Mouse (Mus musculus) neural tube, embryonic 14.5 days (tissue): ENCODE measurements around the gene Card6. TPM values are rescaled to one million over a fixed set of nuclear protein-coding genes. Genes with fewer than 3 reads are reported as not detected.
A peak's percentile ranks its signal among the peaks of the same experiment; 100 is the strongest.

Experiments used
- ATAC-seq: fragments of 200-750 bp; cut with Nextera tagmentation; 2 replicates; pipeline ENCODE4 v1.8.0; 2017; ENCODE audit warnings: low read depth, mild to moderate bottlenecking, moderate TSS enrichment, moderate library complexity
- H3K27ac ChIP-seq: fragments of 300-500 bp; sonication (generic); 2 replicates; pipeline ENCODE4 v1.5.1; 2014; ENCODE audit warnings: low read depth, mild to moderate bottlenecking, control low read depth, low read length, moderate library complexity, mixed read lengths
- H3K27me3 ChIP-seq: fragments of 300-500 bp; sonication (generic); 2 replicates; pipeline ENCODE4 v1.6.1; 2014; ENCODE audit warnings: low read length; ENCODE audit not compliant: control insufficient read depth, insufficient read depth
- H3K36me3 ChIP-seq: fragments of 300-500 bp; sonication (generic); 2 replicates; pipeline ENCODE4 v1.6.1; 2014; ENCODE audit warnings: low read length, mixed read lengths; ENCODE audit not compliant: control insufficient read depth, insufficient read depth
- H3K4me1 ChIP-seq: fragments of 300-500 bp; sonication (generic); 2 replicates; pipeline ENCODE4 v1.6.1; 2014; ENCODE audit warnings: low read length; ENCODE audit not compliant: control insufficient read depth, insufficient read depth
- H3K4me2 ChIP-seq: fragments of 300-500 bp; sonication (generic); 2 replicates; pipeline ENCODE4 v1.6.1; 2014; ENCODE audit warnings: mild to moderate bottlenecking, low read depth, low read length, control low read depth
- H3K4me3 ChIP-seq: fragments of 300-500 bp; sonication (generic); 2 replicates; pipeline ENCODE4 v1.5.1; 2014; ENCODE audit warnings: low read depth, low read length, control low read depth, mixed read lengths
- H3K9ac ChIP-seq: fragments of 300-500 bp; sonication (generic); replicated peaks from 2 replicates; pipeline ENCODE4 v1.6.1; 2014; ENCODE audit warnings: low read depth, mild to moderate bottlenecking, control low read depth, low read length, mixed read lengths
- H3K9me3 ChIP-seq: fragments of 300-500 bp; sonication (generic); 2 replicates; pipeline ENCODE4 v1.6.1; 2016; ENCODE audit warnings: low read length; ENCODE audit not compliant: control insufficient read depth
- WGBS: fragments of 180-500 bp; shearing (Covaris S2); extraction: QIAGEN DNeasy Blood & Tissue Kit; methylation state at CpG from one replicate; pipeline ENCODE4 v1.1.7; 2014; 5-methylcytosine and 5-hydroxymethylcytosine counted together
- polyA plus RNA-seq: library from polyadenylated mRNA; unstranded; fragments of >200 nt; fragmentation: Nextera tagmentation; extraction: Ambion mirVana; gene quantifications from 2 replicates; pipeline ENCODE4 v1.2.1, GENCODE M21; 2014

The Card6 gene
- polyA plus RNA-seq, 1 experiment from 2014 or later: 0.55 TPM

DNA sequence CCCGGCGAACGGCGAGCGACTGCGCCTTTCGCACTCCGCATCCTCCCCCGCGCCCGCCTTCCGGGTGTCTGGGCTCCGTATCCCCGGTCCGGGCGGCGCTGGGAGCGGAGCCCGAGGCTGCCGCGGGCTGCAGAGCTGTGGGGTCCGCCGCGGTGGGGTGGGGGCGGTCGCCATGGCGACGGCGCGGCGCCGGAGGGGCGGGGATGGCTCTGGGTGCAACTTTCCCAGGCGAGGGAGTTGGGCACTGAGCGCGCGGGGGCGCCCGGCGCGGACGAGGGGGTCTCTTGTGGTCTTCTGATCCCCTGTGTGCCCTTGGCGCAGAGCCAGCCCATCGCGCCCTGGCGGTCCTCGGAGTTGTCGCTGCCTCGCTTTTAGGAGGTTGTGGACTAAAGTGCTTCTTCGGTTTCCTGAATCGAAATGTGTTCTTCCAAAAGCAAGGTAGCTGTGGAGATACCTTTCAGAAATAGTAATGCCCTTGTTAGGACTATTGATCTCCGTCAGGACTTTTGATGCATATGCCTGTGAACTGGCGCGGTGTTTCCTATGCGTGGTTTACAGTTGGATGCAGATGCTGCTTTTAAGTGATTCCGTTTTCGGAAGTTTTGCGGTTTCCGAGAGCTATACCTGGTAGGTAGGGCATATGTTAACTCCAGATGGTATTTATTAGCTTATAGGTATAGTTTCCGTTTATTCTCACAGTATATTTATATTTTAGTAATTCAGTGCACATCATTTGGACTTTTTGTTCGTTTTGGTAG, 35.9 kb upstream of the Card6 start:
- H3K4me1 ChIP-seq: peaks cover 9% of the 10 kb centered on the region
- H3K27me3 ChIP-seq: no peaks in the 10 kb centered on the region
- H3K9ac ChIP-seq: peak overlapping the region; percentile 83
- peak overlapping the region; percentile 81 for H3K4me3 ChIP-seq
- 2% methylated on average over 58 of the region's 61 CpGs for WGBS
- H3K27ac ChIP-seq: peak overlapping the region; percentile 90
- peak; percentile 94 for ATAC-seq
- no peaks in the 10 kb centered on the region for H3K9me3 ChIP-seq
- no peaks in the 10 kb centered on the region for H3K36me3 ChIP-seq
- H3K4me2 ChIP-seq: peak overlapping the region; percentile 69

DNA sequence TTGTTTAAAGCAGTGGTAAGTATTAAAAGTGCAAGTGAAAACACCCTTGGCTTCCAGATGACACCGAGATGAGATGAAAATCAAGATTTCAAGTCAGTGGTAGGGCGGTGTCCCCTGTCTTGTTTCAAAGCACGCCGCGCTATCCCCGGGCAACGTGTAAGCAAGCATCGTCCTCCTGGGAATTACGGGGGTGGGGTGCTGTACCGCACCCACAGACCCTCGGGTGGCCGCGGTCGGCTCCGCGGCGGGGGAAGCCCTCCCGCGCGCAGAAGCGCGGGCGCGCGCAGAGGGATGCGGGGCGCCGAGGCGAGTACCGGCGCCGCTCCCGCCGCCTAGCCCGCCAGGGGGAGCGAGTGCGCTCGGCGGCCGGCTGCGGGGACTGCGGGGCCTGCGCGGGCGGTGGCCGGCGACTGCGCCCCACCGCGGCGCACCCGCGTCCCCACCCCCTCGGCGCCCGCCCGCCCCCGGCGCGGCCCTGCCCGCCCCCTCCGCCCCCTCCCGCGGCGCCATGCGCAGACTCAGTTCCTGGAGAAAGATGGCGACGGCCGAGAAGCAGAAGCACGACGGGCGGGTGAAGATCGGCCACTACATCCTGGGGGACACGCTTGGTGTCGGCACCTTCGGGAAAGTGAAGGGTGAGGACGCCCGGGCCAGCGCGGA, 35.2 kb upstream of the Card6 start, which contains the start of gene Prkaa1:
Gene Prkaa1 (plus strand): TSS at position 501 of the 660 bp plus-strand sequence.
- peak within 1 kb of the TSS; percentile 69 for H3K4me2 ChIP-seq
- peaks cover 9% of the 10 kb centered on the region for H3K4me1 ChIP-seq
- no peaks in the 10 kb centered on the region for H3K9me3 ChIP-seq
- no peaks in the 10 kb centered on the region for H3K27me3 ChIP-seq
- ATAC-seq: peak; percentile 92
- peak within 1 kb of the TSS; percentile 83 for H3K9ac ChIP-seq
- H3K36me3 ChIP-seq: no peaks in the 10 kb centered on the region
- H3K4me3 ChIP-seq: peak within 1 kb of the TSS; percentile 81
- H3K27ac ChIP-seq: peak within 1 kb of the TSS; percentile 90
- WGBS: under 1% methylated on average over 61 of the region's 80 CpGs

GRCm38 (mm10) chr15:5142714-5143113, 34.4 kb upstream of the Card6 start:
- H3K4me1 ChIP-seq: peaks cover 9% of the 10 kb centered on the region
- ATAC-seq: no peak
- H3K4me2 ChIP-seq: no peak overlapping the region
- no peaks in the 10 kb centered on the region for H3K9me3 ChIP-seq
- no peak overlapping the region for H3K9ac ChIP-seq
- WGBS: 81% methylated on average over 5 of the region's 5 CpGs
- no peaks in the 10 kb centered on the region for H3K36me3 ChIP-seq
- H3K27me3 ChIP-seq: no peaks in the 10 kb centered on the region
- no peak overlapping the region for H3K27ac ChIP-seq
- no peak overlapping the region for H3K4me3 ChIP-seq

- H3K4me3 ChIP-seq: no peak overlapping the region
- H3K27ac ChIP-seq: no peak overlapping the region
- ATAC-seq: no peak
- peaks cover 9% of the 10 kb centered on the region for H3K4me1 ChIP-seq
- H3K27me3 ChIP-seq: no peaks in the 10 kb centered on the region
- H3K4me2 ChIP-seq: no peak overlapping the region
- no peak overlapping the region for H3K9ac ChIP-seq
- H3K9me3 ChIP-seq: no peaks in the 10 kb centered on the region
- no peaks in the 10 kb centered on the region for H3K36me3 ChIP-seq
- 66% methylated on average over 5 of the region's 5 CpGs for WGBS
Measured at GRCm38 (mm10) chr15:5142047-5142446, 33.7 kb upstream of the Card6 start.

GRCm38 (mm10) chr15:5140357-5140756, 32.0 kb upstream of the Card6 start:
- H3K9me3 ChIP-seq: no peaks in the 10 kb centered on the region
- H3K4me1 ChIP-seq: peaks cover 9% of the 10 kb centered on the region
- no peak overlapping the region for H3K4me3 ChIP-seq
- H3K27ac ChIP-seq: no peak overlapping the region
- no peak overlapping the region for H3K9ac ChIP-seq
- no peak overlapping the region for H3K4me2 ChIP-seq
- no peak for ATAC-seq
- no peaks in the 10 kb centered on the region for H3K27me3 ChIP-seq
- no peaks in the 10 kb centered on the region for H3K36me3 ChIP-seq

DNA sequence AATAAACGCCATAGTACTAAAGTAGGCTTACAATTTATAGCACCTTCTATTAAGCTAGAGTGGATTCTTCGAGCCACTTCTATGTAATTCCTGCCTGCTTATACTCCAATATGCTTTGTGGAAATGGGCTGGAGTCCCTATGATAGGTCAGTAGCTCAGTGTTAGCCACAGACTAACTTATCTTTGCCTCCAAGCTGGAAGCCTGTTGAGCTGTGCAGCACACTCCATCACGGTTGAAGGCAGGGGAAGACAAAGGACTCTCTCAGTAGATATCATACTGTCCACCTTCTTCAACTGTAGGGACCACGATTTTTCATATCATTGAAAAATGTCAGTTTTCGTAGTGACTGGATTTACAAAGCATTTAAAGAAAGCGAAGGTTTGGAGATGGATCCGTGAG, 31.5 kb upstream of the Card6 start:
- WGBS: 87% methylated on average over 7 of the region's 7 CpGs

DNA sequence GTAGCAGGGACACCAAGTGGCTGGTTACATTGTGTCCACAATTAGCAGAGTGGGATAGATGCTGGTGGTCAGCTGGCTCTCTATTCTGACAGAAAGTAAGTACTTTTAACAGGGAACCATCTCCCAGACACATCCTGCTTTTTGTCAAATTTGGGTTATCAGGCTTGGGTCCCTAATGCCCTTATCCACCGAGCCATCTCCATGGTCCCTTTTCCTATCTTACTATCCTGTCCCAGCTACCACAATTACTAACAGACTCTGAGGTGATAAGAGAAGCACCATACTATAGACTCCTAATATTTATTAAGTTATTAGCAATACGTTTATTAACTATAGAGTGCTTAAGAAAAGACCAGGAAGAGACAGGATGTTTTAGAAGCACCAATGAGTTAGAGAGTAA, 31.0 kb upstream of the Card6 start:
- H3K27ac ChIP-seq: no peak overlapping the region
- no peaks in the 10 kb centered on the region for H3K4me1 ChIP-seq
- H3K9me3 ChIP-seq: no peaks in the 10 kb centered on the region
- no peak for ATAC-seq
- H3K9ac ChIP-seq: no peak overlapping the region
- H3K4me3 ChIP-seq: no peak overlapping the region
- H3K36me3 ChIP-seq: no peaks in the 10 kb centered on the region
- no peaks in the 10 kb centered on the region for H3K27me3 ChIP-seq
- WGBS: 94% methylated on average over 2 of the region's 2 CpGs
- no peak overlapping the region for H3K4me2 ChIP-seq

More for the DNA sequence above, 31.5 kb upstream of the Card6 start:
- peaks cover 5% of the 10 kb centered on the region for H3K4me1 ChIP-seq
- H3K9me3 ChIP-seq: no peaks in the 10 kb centered on the region
- no peak overlapping the region for H3K4me2 ChIP-seq
- no peak overlapping the region for H3K9ac ChIP-seq
- ATAC-seq: no peak
- no peaks in the 10 kb centered on the region for H3K27me3 ChIP-seq
- no peaks in the 10 kb centered on the region for H3K36me3 ChIP-seq
- H3K4me3 ChIP-seq: no peak overlapping the region
- H3K27ac ChIP-seq: no peak overlapping the region

DNA sequence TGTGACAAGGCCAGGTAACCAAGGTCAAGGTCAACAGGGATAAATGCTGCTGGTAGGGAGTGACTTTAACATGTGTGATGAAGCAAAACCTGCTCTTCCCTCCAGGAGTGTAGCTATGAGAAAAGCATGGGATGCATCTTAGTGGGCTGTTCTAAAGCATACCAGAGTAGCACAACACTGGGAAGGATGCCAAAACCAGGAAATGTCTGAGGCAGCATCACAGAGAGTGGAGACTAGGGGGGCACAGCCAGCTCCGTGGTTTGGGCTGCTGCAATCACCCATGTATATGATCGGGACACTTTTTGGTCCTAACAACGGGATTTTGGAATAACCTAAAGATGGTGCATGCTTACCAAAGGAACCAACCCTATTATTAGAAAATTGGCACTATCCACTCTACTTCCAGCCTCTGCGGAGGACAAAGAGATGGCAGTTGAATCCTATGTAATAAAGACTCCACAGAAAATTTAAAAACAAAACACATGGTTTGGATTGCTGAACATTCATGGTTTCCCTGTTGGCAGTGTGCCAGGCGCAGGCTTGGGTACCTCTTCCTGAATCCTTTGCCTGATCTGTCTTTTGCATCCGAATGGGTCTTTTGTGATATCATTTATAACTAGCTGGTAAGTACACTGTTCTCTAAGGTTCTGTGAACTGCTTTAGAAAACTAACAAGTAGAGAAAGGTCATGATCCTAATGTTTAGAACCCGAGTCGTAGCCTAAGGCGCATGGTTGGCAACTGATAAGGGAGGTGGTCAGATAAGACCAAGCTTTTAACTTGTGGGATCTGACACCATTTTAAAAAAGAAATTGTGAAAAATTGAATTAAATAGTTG, 29.9 kb upstream of the Card6 start:
- H3K4me1 ChIP-seq: no peaks in the 10 kb centered on the region
- no peak overlapping the region for H3K4me3 ChIP-seq
- no peaks in the 10 kb centered on the region for H3K27me3 ChIP-seq
- no peak overlapping the region for H3K9ac ChIP-seq
- ATAC-seq: peak; percentile 62; the same call in 1 of the 2 replicates
- WGBS: 70% methylated on average over 9 of the region's 9 CpGs
- no peak overlapping the region for H3K4me2 ChIP-seq
- no peak overlapping the region for H3K27ac ChIP-seq
- H3K9me3 ChIP-seq: no peaks in the 10 kb centered on the region
- H3K36me3 ChIP-seq: no peaks in the 10 kb centered on the region
